Mouse (Mus musculus) midbrain, embryonic 16.5 days (tissue): ENCODE data around the gene Stx1b. TPM values are rescaled to one million over a fixed set of nuclear protein-coding genes. Genes with fewer than 3 reads are reported as not detected.
A peak's percentile ranks its signal among the peaks of the same experiment; 100 is the strongest.

Source experiments
- ATAC-seq: fragments of 200-750 bp; cut with Nextera tagmentation; 2 replicates; pipeline ENCODE4 v1.8.0; 2017; ENCODE audit warnings: moderate TSS enrichment
- H3K27ac ChIP-seq: fragments of 300-500 bp; sonication (generic); 2 replicates; pipeline ENCODE4 v1.5.1; 2014; ENCODE audit warnings: mild to moderate bottlenecking, low read length, mixed read lengths
- H3K27me3 ChIP-seq: fragments of 300-500 bp; sonication (generic); 2 replicates; pipeline ENCODE4 v1.6.1; 2014; ENCODE audit warnings: low read depth, low read length, mixed read lengths; ENCODE audit not compliant: control insufficient read depth, insufficient read depth
- H3K36me3 ChIP-seq: fragments of 300-500 bp; sonication (generic); 2 replicates; pipeline ENCODE4 v1.6.1; 2014; ENCODE audit warnings: mild to moderate bottlenecking, low read length, moderate library complexity, mixed read lengths; ENCODE audit not compliant: control insufficient read depth, insufficient read depth
- H3K4me1 ChIP-seq: fragments of 300-500 bp; sonication (generic); 2 replicates; pipeline ENCODE4 v1.6.1; 2014; ENCODE audit warnings: mild to moderate bottlenecking, low read length, mixed read lengths; ENCODE audit not compliant: control insufficient read depth, insufficient read depth
- H3K4me2 ChIP-seq: fragments of 300-500 bp; sonication (generic); 2 replicates; pipeline ENCODE4 v1.6.1; 2014; ENCODE audit warnings: mild to moderate bottlenecking, low read length, mixed read lengths
- H3K4me3 ChIP-seq: fragments of 300-500 bp; sonication (generic); 2 replicates; pipeline ENCODE4 v1.5.1; 2014; ENCODE audit warnings: low read depth, mild to moderate bottlenecking, low read length, moderate library complexity, mixed read lengths
- H3K9ac ChIP-seq: fragments of 300-500 bp; sonication (generic); 2 replicates; pipeline ENCODE4 v1.6.1; 2014; ENCODE audit warnings: low read depth, low read length, mixed read lengths
- H3K9me3 ChIP-seq: fragments of 300-500 bp; sonication (generic); replicated peaks from 2 replicates; pipeline ENCODE4 v1.6.1; 2014; ENCODE audit warnings: mild to moderate bottlenecking, low read length, mixed read lengths; ENCODE audit not compliant: control insufficient read depth, poor library complexity, severe bottlenecking
- WGBS: fragments of 180-500 bp; shearing (Covaris S2); extraction: QIAGEN DNeasy Blood & Tissue Kit; methylation state at CpG from one replicate; pipeline ENCODE4 v1.1.7; 2014; 5-methylcytosine and 5-hydroxymethylcytosine counted together
- polyA plus RNA-seq: library from polyadenylated mRNA; unstranded; fragments of >200 nt; fragmentation: Nextera tagmentation; extraction: Ambion mirVana; gene quantifications from 2 replicates; pipeline ENCODE4 v1.2.1, GENCODE M21; 2015

Stx1b gene
- polyA plus RNA-seq, 1 experiment from 2014 or later: 82.2 TPM

DNA sequence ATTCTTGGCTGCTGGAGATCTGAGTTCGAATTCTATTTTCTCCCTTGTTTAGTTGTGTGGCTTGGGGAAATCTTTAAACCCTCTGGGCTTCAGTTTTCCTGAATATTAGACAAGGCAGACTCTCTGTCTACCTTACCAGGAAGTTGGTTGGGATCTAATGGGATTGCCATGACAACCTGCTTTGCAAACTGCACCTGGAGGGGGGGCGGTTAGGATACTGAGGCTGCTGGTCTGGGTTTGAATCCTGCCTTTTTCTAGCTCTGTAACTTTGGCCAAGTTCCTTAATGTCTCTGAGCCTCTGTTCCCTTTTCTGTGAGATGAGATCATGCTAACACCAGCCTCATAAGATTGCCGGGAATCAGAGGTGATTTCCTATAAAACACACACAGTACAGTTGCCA is 1.9 kb downstream of the Stx1b start:
- no peaks in the 10 kb centered on the region for H3K9me3 ChIP-seq
- H3K4me2 ChIP-seq: peak overlapping the region; percentile 89; the same call in 1 of the 2 replicates

DNA sequence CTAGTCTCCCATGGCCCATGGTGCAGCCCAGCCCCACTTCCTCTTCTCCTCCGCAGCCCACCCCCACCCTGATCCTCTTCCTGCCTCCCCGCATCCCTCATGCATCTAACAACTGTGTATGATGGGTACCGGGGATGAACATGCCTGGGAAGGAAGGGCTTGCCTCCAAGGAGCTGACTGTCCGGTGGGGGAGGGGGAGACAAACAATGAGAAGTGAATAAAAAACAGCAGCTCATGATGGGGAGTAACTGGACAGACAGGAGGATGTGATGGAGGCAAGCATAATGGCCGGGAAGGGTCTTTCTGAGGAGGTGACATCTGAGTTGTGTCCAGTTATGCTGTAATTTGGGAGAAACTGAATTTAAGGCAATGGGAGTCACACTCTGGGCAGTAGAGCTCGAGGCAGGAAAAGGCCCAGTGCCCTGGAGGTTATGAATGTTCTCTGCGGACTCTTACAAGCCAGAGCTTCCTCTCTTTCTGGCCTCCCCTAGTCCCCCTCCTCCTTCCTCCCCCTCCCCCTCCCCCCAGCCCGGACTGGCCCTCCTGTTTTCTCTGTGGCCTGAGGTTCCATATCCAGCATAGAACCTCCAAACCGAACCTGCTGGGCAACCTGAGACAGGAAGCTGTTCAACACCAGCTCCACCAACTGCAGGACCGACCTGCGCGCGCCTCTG is 3.4 kb downstream of the Stx1b start:
- Histone ChIP-seq H3K4me1 (peaks cover 26% of the 10 kb centered on the region), H3K36me3 (no peaks in the 10 kb centered on the region), H3K4me3 (no peak overlapping the region), H3K27me3 (no peaks in the 10 kb centered on the region), H3K27ac (no peak overlapping the region), H3K4me2 (no peak overlapping the region), H3K9me3 (no peaks in the 10 kb centered on the region), H3K9ac (no peak overlapping the region)
- 79% methylated on average over 12 of the region's 13 CpGs for WGBS
- ATAC-seq: no peak

More for the DNA sequence above, 1.9 kb downstream of the Stx1b start:
- Histone ChIP-seq H3K27ac (no peak overlapping the region), H3K4me1 (peaks cover 26% of the 10 kb centered on the region), H3K27me3 (no peaks in the 10 kb centered on the region), H3K4me3 (no peak overlapping the region), H3K36me3 (no peaks in the 10 kb centered on the region), H3K9ac (no peak overlapping the region)
- no peak for ATAC-seq
- 90% methylated on average over 3 of the region's 3 CpGs for WGBS

DNA sequence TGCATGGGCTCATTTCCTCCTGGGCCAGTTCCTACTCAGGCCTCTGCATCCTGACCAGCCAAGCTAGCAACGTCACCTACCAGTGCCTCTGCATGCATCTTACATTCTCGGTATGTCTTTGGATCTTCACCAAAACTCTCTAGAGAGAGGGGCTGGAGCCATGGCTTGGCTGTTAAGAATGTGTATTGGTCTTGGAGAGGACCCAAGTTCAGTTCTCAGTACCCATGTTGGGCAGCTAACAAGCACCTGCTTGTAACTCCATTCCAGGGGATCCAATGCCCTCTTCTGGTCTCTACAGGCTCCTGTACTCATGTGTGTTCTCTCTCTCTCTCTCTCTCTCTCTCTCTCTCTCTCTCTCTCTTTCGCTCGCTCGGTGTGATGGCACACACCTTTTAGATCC is 6.6 kb downstream of the Stx1b start:
- Histone ChIP-seq H3K9me3 (no peaks in the 10 kb centered on the region), H3K27me3 (no peaks in the 10 kb centered on the region), H3K4me1 (peaks cover 16% of the 10 kb centered on the region), H3K36me3 (peaks cover 14% of the 10 kb centered on the region), H3K4me2 (no peak overlapping the region), H3K9ac (no peak overlapping the region), H3K4me3 (no peak overlapping the region), H3K27ac (no peak overlapping the region)
- WGBS: 91% methylated on average over 5 of the region's 5 CpGs
- ATAC-seq: no peak

DNA sequence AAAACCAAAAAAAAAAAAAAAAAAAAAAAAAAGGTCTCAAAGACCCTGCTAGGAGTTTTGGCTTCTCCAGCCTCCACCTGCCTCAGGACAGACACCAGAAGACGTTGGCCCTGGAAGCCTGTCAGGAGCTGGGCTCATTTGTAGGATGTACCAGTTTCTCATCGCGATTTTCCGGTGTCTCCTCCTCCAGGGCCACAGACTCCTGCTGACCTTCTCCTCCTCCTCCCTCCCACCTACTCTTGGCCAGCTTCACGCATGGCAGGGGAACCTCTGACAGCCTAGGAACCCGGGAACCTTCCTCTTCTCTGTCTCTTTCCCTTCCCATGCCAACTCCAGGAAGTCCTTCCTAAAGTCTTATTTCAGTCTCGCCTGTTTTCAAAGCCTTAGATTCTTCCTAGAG is 7.3 kb downstream of the Stx1b start:
- peaks cover 14% of the 10 kb centered on the region for H3K36me3 ChIP-seq
- no peak for ATAC-seq
- no peak overlapping the region for H3K4me3 ChIP-seq
- H3K27ac ChIP-seq: no peak overlapping the region
- no peaks in the 10 kb centered on the region for H3K9me3 ChIP-seq
- H3K27me3 ChIP-seq: no peaks in the 10 kb centered on the region
- WGBS: 86% methylated on average over 7 of the region's 7 CpGs
- H3K9ac ChIP-seq: no peak overlapping the region
- no peak overlapping the region for H3K4me2 ChIP-seq
- H3K4me1 ChIP-seq: peaks cover 8% of the 10 kb centered on the region

DNA sequence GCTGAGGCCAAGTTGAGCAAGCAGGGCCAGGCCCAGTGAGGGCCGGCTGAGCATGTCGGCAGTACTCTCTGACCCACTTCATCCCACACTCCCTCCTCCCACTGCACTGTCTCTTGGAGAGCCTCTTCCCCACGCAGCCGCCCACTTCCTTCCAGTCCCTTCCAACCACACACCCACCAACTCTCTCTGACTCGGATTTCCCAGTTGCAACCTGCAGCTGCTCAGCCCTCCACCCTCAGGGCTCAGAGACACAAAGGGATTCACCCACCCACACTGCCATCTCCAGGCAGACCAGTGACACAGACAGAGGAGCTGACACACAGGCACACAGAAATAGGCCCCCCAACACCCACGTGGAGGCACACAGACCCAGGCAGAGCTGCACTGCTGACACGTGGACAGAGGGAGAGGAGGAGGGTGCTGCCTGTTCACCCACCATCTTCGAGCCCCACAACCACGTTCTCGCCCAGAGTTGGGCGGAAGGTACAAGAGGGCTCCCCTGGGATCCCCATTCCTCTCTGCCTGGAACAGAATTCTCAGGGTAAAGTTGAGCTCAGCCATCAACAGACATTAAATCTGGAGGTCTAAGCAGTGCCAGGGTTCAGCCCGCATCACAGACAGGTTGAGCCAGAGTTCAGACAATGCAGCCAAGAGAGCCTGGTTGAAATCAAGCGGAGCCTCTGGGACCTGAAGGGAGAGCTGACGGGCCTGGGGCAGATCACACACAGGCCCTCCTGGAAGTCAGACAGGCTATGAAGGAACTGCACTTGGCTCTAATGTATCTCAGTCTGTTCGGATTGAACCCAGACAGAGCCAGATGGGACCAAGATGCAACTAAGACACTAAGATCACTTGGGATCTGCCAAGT is 8.2 kb downstream of the Stx1b start:
- Histone ChIP-seq H3K4me1 (peaks cover 2% of the 10 kb centered on the region; the same call in 1 of the 2 replicates), H3K9me3 (no peaks in the 10 kb centered on the region), H3K9ac (no peak overlapping the region), H3K27me3 (no peaks in the 10 kb centered on the region), H3K36me3 (peaks cover 15% of the 10 kb centered on the region), H3K4me2 (no peak overlapping the region), H3K4me3 (no peak overlapping the region), H3K27ac (no peak overlapping the region)
- WGBS: 72% methylated on average over 15 of the region's 15 CpGs
- no peak for ATAC-seq

DNA sequence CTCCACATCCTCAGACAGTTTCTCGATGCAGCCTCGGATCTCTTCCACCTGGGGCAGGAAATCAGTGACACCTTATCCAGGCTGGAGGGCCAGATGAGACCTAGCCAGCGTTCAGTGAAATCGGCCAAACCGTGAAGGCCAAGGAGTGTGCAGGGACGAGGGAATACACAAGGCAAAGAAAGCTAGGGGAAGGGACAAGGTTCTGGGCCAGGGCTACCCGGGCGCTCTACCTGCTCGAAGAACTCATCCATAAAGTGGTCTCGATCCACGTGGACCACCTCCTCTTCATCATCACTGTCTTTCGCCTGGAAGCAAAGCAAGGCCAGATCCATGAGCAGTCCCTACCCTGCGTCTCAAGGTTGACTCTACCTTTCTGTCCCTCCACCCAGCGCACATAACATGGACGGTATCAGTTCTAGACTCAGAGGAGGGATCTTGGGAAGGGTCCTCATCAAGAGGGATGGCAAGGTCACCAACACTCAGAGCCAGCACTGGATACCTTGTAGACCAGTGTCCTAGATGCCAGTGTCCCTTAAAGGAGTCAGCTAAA is 9.2 kb downstream of the Stx1b start:
- WGBS: 96% methylated on average over 15 of the region's 15 CpGs
- ATAC-seq: no peak
- Histone ChIP-seq H3K27me3 (no peaks in the 10 kb centered on the region), H3K27ac (no peak overlapping the region), H3K4me1 (no peaks in the 10 kb centered on the region), H3K36me3 (peaks cover 23% of the 10 kb centered on the region), H3K9ac (no peak overlapping the region), H3K4me3 (no peak overlapping the region), H3K4me2 (no peak overlapping the region), H3K9me3 (no peaks in the 10 kb centered on the region)

DNA sequence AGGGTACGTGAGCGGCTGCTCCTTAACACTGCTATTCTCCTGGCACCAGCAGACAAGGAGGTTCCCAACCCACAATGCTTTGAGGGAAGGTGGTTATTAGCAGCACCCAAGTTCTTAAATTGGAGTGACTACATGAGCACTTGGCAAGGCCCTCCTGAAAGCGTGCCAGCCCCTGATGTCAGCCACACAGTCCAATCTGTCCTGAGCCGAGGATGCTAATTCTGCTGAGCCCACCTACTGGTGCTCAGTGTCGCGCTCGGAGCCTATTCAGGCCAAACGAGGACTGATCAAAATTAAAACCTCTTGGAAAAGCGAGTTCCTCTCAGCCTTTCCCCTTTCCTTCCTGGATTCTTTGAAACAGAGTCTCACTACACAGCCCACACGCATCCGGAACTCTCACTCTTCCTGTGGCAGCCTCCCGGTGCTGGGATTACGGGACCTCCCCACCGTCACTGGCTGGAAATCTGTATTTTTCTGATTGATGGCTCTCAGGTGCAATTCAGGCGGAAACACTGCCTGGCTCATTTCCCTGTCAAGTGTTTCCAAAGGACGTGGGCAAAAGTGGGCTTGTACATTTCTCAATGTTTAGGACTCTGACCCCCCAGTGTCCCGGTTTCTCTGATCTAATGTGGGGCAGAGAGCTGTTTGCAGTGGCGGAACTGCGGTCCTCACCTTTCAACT is 10.0 kb downstream of the Stx1b start:
- no peak for ATAC-seq
- no peak overlapping the region for H3K9ac ChIP-seq
- 90% methylated on average over 19 of the region's 19 CpGs for WGBS
- H3K27ac ChIP-seq: no peak overlapping the region; the same call in 1 of the 2 replicates
- H3K9me3 ChIP-seq: no peaks in the 10 kb centered on the region
- no peak overlapping the region for H3K4me3 ChIP-seq
- H3K36me3 ChIP-seq: peaks cover 29% of the 10 kb centered on the region
- H3K4me2 ChIP-seq: no peak overlapping the region
- no peaks in the 10 kb centered on the region for H3K27me3 ChIP-seq
- no peaks in the 10 kb centered on the region for H3K4me1 ChIP-seq

DNA sequence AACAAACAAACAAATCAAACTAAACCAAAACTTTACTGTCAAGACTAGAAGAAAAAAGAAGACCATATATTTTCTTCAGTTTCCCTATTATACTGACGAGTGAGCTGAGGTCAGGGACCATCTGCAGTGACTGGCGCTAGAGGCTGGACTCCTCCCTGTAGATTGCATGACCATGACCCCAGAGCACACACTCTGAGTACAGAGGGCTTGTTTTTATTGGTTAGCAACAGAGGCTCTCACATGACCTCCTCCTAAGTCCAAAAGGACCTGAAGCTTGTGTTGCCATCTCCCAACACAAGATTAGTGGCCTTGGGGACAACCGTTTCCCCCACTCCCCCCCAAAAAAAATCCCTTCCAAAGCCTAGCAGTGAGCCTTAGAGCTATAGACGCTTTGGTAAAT is 10.5 kb downstream of the Stx1b start:
- H3K4me1 ChIP-seq: no peaks in the 10 kb centered on the region
- H3K9me3 ChIP-seq: no peaks in the 10 kb centered on the region
- H3K9ac ChIP-seq: no peak overlapping the region
- H3K4me3 ChIP-seq: no peak overlapping the region
- H3K4me2 ChIP-seq: no peak overlapping the region
- no peak for ATAC-seq
- H3K27me3 ChIP-seq: no peaks in the 10 kb centered on the region
- H3K36me3 ChIP-seq: peaks cover 29% of the 10 kb centered on the region
- no peak overlapping the region; the same call in 1 of the 2 replicates for H3K27ac ChIP-seq
- WGBS: 88% methylated on average over 4 of the region's 4 CpGs
